Mouse (Mus musculus) layer of hippocampus, adult 18-20 months (tissue): ENCODE measurements around the gene Gm20931. TPM values are rescaled to one million over a fixed set of nuclear protein-coding genes. Genes with fewer than 3 reads are reported as not detected.
"Not testable (repeated sequence)": the region's sequence is repeated elsewhere in the genome, so short reads cannot be mapped to it uniquely, and the experiment has no call there.

ENCODE experiments used
- DNase-seq, 2 experiments: peaks; one replicate each; pipeline ENCODE4 v3.0.0; 2022; ENCODE audit warnings: low spot score in 2 of 2
- long read RNA-seq: library from polyadenylated mRNA; stranded (forward); transcript quantifications from one replicate; pipeline ENCODE4 v2.0.0, GENCODE M21; 2021
- total RNA-seq, 2 experiments: library from RNA; stranded (reverse); gene quantifications; 2 replicates each; pipeline ENCODE4 v1.2.3; 2021

Gm20931 gene
- total RNA-seq: not detected
- long read RNA-seq: 0 reads

DNA sequence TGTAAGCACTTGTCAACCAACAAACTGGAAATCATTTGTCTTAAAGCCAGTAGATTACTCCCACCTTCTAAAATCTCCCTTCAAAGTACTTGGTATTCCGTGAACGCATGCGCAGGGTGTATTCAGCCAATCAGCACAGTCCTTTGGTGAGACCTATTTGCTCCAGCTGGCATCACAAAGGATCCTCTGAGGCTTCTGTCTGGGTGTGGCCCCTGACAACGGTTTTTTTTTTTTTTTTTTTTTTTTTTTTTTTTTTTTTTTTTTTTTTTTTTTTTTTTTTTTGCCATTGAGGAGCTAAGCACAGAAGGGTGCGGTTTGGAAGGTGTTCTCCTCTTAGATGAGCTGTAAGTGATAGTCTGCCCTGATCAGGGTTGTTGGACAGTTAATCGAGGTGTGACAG, at the start of gene Gm20931:
TSS of gene Gm20931 (plus strand) at position 301 of the 400 bp plus-strand sequence.
- DNase-seq: not testable (repeated sequence)
